Mouse (Mus musculus) Muller cell, postnatal 12 days (primary cell): ENCODE measurements around the gene Elp5.
"Not testable (repeated sequence)": the region's sequence is repeated elsewhere in the genome, so short reads cannot be mapped to it uniquely, and the experiment has no call there.

ENCODE experiments used
- DNase-seq: peaks from one replicate; pipeline ENCODE4 v3.0.0-alpha.2; 2015; ENCODE audit errors: inconsistent ontology term

Elp5 gene

DNA sequence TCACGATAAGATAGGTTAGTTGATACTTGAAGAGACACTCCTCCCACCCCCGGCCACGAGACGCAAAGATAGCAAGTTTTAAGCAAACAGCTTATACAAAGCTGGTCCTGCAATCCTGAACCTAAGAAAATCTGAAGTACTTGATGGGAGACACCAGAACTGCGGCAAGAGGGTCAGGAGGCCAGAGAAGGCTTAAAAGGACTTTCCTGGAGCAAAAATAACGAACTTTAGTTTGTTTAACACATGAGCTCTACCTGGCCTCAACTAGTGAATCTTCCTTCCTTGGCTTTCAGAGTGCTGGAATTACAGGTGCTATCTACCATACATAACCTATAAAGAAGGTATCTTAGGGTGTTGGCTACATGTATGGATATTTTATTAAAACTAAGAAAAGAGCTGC lies 47.6 kb downstream of the Elp5 start:
- DNase-seq: peak; percentile 20

DNA sequence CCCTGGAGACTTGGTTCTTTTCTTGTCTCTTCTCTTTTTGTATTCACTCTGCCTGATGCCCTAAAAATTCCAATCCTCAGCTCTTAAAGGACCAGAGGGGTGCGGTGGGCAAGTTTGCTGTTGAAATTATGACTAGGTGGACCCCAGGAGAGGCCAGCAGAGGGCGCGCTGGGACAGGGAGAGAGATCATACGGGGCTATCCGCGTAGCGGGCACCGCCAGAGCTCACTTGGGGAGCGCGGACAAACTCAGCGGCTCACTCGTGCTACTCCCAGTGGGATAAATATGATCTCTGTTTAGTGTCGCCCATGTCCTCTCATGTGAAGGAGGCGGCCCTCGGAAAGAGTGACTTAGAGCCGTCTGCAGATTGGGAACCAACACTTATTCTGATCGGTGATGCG lies 48.1 kb downstream of the Elp5 start:
- DNase-seq: peak; percentile 91

DNA sequence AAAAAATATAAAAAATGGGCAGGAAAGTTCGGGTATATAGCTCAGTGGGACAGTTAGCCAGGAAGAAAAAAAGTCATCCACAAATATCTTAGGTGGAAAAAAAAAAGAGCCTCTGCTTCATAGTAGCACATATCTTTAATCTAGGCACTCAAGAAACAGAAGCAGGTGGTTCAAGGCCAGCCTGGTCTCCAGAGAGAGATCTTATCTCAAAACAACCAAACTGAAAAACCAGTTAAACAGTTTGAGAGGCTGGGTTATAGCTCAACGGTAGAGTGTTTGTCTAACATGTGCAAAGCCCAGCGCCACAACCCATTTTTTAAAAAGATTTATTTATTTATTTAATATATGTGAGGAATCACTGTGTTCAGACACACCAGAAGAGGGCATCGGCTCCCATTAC lies 49.3 kb downstream of the Elp5 start:
- DNase-seq: no peak

DNA sequence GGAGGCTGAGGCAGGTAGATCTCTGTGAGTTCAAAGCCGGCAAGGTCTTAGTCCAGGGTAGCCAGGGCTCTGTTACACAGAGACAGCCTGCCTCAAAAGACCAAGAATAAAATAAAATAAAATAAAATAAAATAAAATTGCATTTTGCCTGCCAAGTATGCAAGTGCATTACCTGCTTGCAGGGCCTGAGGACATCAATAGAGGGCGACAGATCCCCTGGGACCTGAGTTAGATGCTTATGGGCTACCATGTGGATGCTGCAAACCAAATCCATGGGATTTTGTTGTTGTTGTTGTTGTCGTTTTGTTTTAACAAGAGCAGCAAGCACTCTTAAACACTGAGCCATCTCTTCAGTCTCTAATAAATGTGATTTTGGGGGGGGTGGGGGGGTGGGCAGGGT lies 50.1 kb downstream of the Elp5 start:
- DNase-seq: no peak

DNA sequence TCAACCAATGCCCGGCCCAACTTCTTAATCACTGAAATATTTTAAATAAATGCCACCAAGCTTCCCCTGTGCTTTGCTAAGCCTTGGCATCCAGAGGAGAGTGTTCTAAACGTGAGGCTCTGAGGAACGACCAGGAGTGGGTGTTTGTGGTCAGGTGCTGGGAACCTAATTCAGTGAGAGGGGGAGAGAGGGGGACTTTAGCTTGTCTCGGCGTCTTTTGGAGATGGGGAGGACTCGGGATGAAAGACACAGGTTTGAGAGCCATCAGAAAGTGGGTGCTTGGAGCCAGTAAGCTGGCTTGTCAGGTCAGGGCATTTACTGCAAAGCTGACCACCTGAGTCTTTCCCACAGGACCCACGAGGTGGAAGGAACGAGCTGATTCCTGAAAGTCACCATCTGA lies 50.5 kb downstream of the Elp5 start:
- DNase-seq: no peak

DNA sequence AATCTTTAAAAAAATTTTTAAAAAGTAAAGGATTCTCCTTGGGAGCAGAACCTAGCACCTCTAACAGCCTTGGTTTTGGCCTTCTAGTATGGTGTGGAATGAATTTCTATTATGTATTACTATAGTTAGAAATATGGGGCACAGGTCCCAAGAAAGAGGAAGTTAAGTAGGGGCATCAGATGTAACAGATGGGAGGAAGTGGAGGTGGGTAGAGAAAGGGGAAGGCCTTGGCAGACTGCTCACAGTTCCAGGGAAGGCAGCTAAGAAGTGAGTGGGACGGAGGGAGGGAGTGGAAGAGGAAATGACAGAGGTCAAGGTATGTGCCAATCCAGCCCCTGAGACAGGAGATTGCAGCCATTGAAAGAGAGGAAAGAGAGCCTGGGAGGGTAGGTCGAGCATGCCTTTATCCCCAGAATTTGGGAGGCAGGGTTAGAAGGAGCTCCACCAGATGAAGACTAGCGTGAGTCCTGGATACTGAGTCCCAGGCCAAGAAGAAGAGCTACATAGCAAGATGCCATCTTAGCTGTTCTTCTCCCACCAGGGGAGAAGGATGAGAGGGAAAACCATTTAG lies 51.3 kb downstream of the Elp5 start:
- DNase-seq: no peak

DNA sequence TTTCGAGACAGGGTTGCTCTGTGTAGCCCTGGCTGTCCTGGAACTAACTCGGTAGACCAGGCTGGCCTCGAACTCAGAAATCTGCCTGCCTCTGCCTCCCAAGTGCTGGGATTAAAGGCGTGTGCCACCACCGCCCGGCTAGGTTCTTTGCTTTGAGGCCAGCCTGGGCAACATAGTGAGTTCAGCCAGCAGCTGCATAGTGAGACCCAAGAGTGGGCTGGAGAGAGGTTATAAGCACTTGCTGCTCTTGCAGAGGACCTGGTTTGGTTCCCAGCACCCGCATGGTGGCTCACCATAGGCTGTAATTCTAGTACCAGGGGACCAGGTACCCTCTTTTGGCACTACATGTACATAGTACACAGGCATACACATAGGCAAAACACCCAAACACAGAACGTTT lies 52.1 kb downstream of the Elp5 start:
- not testable (repeated sequence) for DNase-seq

DNA sequence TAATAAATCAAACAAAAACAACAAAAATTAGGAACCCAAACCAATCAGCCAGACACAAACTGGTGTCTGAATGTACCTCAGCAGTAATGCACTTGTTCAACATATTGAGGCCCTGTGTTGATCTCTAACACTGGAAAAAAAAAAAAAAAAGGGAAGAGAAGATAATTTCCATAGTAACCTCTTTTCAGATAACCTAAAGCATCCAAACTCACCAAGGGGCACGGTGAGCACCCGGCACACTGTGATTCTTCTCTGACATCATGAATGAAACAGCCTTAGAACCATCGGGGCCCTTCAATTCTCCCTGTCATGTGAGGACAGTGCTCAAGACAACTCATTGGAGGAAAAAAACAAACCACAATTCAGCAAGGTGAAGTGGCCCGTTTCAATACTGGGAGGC lies 52.6 kb downstream of the Elp5 start:
- no peak for DNase-seq

DNA sequence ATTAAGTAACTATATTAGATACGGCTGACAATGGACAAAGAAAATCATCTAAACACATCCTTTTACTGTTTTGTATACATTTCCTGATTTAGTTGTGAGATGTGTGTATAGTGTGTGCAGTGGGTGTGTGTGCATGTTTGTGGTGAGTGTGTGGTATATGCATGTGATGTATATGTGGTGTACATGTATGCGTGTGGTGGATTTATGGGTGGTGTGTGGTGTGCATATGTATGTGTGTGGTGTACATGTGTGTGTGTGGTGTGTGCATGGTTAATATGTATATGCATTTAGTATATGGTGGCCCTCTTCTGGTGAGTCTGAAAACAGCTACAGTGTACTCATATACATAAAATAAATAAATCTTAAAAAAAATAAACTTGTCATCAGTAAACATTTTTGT lies 54.8 kb downstream of the Elp5 start:
- no peak for DNase-seq

DNA sequence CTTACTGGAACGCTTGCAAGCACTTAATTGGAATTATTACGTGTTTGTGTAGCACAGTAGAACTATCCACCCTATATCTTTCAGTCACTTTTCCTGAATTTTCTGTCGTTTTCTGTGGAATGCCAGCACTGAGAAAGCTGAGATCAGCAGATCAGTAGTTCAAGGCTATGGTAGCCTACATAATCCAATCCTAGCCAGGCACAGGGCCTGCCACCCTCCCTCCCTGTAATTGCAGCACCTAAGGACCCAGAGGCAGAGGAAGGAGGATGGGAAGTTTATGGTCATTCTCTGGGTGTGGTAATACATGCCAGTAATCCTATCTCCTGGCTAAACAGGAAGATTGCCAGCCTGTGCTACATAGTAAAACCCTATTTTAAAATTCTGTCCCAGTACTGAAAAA lies 59.5 kb downstream of the Elp5 start:
- no peak for DNase-seq

DNA sequence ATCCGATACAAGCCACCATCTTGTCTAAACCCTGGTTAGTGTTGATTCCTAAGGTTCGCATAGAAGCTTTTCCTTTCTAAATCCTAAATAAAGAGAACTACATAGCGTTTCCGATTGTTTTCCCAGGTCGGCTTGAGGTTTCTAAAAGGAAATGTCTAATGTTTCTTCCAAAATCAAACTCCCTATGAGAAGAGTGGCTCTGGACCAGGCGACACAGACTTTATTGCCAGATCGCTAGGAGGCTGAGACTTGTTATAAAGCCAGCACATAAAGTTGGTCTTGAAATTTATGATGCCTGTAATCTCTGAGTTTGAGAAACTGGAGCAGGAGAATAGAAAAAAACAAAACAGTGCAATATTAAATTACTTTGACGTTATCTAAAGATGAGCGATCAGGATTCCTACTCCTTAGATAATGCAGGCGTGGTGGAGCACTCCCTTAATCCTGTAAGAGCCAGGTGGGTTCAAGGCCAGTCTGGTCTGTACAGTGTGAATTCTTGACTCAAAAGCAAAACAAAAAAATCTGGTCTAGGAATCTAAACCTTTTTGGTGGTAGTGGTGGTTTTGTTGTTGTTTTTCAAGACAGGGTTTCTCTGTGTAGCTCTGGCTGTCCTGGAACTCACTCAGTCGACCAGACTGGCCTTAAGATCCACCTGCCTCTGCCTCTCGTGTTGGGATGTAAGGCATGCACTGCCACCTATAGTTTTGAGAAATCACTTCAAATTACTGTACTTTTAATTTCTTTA lies 60.1 kb downstream of the Elp5 start:
- DNase-seq: no peak

DNA sequence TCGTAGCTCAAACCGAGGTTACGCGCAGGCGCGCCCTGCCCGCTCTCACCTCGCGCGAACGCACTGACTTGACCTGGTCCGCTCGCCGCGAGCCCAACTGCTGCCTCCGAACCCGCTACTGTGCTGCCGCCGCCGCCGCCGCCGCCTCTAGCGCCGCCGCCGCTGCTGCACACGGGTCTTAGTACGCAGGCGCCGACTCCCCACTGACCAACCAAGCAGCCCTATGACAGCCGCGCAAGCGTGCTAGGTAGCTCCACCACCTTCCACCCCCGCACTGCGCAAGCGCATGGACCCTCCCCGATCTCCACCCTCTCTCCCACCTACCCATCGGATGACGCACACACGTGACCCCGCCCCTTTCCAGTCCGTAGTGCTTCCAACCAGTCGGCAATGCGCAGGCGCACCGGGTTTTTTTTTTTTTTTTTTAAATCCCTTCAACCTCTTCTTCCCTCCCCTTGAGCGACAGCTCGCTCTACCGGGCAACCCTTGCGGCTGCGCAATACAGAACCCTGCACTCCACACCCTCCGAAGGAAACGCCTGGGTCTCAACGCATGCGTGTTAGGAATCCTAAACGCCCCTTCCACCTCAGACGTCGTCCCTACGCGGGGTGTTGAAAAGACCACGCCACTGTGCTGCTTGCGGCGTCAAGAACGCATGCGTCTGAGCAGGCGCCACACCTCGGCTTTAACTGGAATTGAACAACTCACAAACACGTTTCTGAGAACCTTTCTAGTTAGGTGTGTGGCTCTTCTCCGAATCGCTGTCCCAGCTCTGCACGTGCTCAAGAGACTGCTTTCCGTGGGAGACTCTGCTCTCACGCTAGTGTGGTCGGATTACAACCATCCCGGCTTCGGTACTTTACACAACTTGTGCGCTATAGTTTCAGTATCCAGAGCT lies 61.0 kb downstream of the Elp5 start, which contains the start of gene Eif5a:
Eif5a (minus strand) TSS at position 845 of the 898 bp plus-strand sequence.
- DNase-seq: peak; percentile 100

DNA sequence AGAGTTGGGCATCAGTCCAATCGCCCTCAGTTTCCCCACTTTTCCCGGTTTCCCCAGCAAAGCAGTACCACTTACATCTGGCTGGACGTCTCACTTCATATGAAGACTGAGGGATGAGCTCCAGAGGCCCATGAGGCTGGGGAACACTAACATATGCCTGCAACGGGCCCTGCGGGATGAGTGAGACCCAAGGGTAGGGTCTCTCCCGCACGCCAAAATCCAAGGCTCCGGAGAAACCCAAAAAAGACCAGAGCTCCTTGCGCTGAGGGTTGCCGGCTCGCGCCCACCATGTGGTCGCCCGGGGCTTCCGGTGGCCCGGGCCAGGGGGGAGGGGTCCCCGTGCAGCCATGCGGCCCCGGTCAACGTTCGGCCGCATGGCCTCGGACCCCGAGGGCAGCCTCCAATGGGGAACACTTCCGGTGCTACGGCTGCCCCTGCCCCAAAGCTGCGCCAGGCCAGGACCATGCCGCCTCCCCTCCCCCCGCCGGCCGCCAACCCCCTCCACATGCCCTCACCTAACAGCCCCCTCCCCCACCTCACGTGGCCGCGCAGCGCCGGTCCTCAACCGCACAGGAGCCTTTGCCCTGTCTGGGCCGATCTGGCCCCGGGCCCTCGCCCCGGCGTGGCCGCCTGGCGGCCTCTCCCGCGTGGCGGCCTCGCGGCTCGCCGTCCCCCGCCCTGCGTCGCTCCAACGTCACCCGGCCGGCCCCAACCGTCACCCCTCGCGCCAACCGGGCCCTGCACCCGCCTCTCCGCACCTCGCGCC lies 61.9 kb downstream of the Elp5 start:
- no peak for DNase-seq

DNA sequence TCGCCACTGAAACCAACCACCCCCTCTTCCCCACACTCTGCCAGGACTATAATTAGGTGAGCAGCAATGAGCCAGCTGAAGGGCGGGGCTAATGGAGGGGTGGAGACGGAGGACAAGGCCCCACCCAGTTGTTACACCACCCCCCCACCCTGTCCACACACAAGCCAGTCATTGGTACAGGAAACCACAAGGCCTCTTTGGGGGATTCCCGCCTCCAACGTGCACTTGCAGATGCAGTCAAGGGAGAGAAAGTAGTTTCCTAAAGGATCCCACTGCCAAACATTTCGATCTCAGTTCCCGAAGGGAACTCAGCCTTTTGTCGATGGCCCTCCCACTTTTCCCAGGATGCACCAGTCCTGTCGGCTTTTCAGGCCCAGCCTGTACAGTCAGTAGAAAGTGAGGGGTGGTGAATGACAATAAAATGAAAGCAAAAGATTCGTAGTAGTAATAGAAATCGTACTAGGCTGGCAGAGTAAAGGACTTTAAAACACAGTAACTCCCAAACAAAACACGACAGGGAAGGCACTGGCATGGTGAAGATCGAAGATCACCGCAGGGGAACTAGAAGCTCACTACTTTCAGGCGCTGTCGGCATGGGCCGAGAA lies 62.6 kb downstream of the Elp5 start:
- peak; percentile 92 for DNase-seq

DNA sequence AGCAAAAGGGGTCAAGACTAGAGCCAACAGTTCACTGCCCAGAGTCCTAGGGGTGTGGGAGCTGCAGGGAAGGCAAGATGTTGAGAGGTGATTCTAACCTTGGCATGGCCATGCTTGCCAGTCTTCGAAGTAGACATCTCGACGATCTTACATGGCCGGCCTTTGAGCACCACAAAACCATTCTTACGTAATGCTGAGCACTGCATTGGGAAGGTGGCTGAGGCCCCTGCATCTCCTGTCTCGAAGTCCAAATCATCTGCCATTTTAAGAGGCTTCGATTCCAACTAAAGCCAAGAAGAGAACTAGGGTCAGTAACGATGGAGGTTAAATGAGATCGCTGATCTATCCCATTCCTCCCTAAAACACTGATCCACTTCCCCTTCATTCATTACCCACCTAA lies 63.3 kb downstream of the Elp5 start:
- DNase-seq: no peak
